Mouse (Mus musculus) myocyte (in vitro differentiated cells): ENCODE data around the gene Dyrk4. TPM values are rescaled to one million over a fixed set of nuclear protein-coding genes. Genes with fewer than 3 reads are reported as not detected.

Experiments used
- H3K27me3 ChIP-seq: one replicate; pipeline ENCODE4 v1.6.1; 2011; ENCODE audit not compliant: control insufficient read depth, insufficient read depth, insufficient read length
- H3K36me3 ChIP-seq: one replicate; pipeline ENCODE4 v1.6.1; 2011; ENCODE audit not compliant: control insufficient read depth, insufficient read depth
- H3K4me2 ChIP-seq: one replicate; pipeline ENCODE4 v1.6.1; 2011; ENCODE audit warnings: low read depth, control low read depth
- H3K4me3 ChIP-seq: one replicate; pipeline ENCODE4 v1.5.1; 2011; ENCODE audit warnings: mild to moderate bottlenecking, control low read depth, moderate library complexity
- H3K79me2 ChIP-seq: one replicate; pipeline ENCODE4 v1.6.1; 2011; ENCODE audit not compliant: control insufficient read depth, insufficient read depth
- H3ac ChIP-seq: one replicate; pipeline ENCODE4 v1.6.1; 2011; ENCODE audit not compliant: control insufficient read depth, insufficient read length
- CEBPB ChIP-seq: IDR thresholded peaks from 2 replicates; pipeline ENCODE4 v1.6.1; 2011; ENCODE audit warnings: mild to moderate bottlenecking, moderate library complexity; ENCODE audit not compliant: poor library complexity, insufficient read depth, severe bottlenecking
- E2F4 ChIP-seq: IDR thresholded peaks from one replicate; pipeline ENCODE4 v1.6.1; 2011; ENCODE audit warnings: mild to moderate bottlenecking, control low read depth, moderate library complexity; ENCODE audit not compliant: insufficient read depth
- MAX ChIP-seq: IDR thresholded peaks from one replicate; pipeline ENCODE4 v1.6.1; 2011; ENCODE audit warnings: low read depth, mild to moderate bottlenecking, control low read depth
- MYOD1 ChIP-seq, 3 experiments: IDR thresholded peaks; one replicate each; pipeline ENCODE4 v1.6.1; 2011; ENCODE audit warnings: control low read depth in 2 of 3, low read depth in 2 of 3, mild to moderate bottlenecking in 2 of 3, moderate library complexity in 1 of 3; ENCODE audit not compliant: insufficient read length in 2 of 3, control insufficient read depth in 1 of 3
- MYOG ChIP-seq, 3 experiments: IDR thresholded peaks; one replicate each; pipeline ENCODE4 v1.6.1; 2011; ENCODE audit warnings: control low read depth in 2 of 3, low read depth in 2 of 3, mild to moderate bottlenecking in 2 of 3; ENCODE audit not compliant: insufficient read length in 2 of 3, control insufficient read depth in 1 of 3, insufficient read depth in 1 of 3
- POLR2A ChIP-seq: IDR thresholded peaks from one replicate; pipeline ENCODE4 v1.6.1; 2011; ENCODE audit warnings: low read depth, mild to moderate bottlenecking, control low read depth, moderate library complexity; ENCODE audit not compliant: insufficient read length
- POLR2AphosphoS2 ChIP-seq: IDR thresholded peaks from one replicate; pipeline ENCODE4 v1.6.1; 2011; ENCODE audit warnings: low read depth, control low read depth; ENCODE audit not compliant: insufficient read length
- REST ChIP-seq: IDR thresholded peaks from one replicate; pipeline ENCODE4 v1.6.1; 2011; ENCODE audit warnings: mild to moderate bottlenecking, control low read depth, moderate library complexity; ENCODE audit not compliant: insufficient read depth, insufficient read length
- SRF ChIP-seq: IDR thresholded peaks from one replicate; pipeline ENCODE4 v1.6.1; 2011; ENCODE audit warnings: low read depth; ENCODE audit not compliant: control insufficient read depth, insufficient read length
- TCF12 ChIP-seq: IDR thresholded peaks from one replicate; pipeline ENCODE4 v1.6.1; 2011; ENCODE audit warnings: mild to moderate bottlenecking, control low read depth; ENCODE audit not compliant: poor library complexity, insufficient read depth, severe bottlenecking
- TCF3 ChIP-seq: IDR thresholded peaks from one replicate; pipeline ENCODE4 v1.6.1; 2011; ENCODE audit warnings: low read depth, control low read depth; ENCODE audit not compliant: insufficient read length
- USF1 ChIP-seq: IDR thresholded peaks from one replicate; pipeline ENCODE4 v1.6.1; 2011; ENCODE audit warnings: low read depth, mild to moderate bottlenecking, control low read depth, moderate library complexity
- polyA plus RNA-seq: library from polyadenylated mRNA; unstranded; fragments of >200 nt; fragmentation: generic; extraction: Trizol; gene quantifications from one replicate; pipeline ENCODE4 v1.2.1, GENCODE M21; 2012; ENCODE audit warnings: missing spikeins

Dyrk4 gene
- polyA plus RNA-seq, result 10.7 TPM

- Histone ChIP-seq H3K79me2 (no peaks in the 10 kb centered on the region), H3ac (no peak within 1 kb of the TSS), H3K27me3 (no peaks in the 10 kb centered on the region), H3K4me3 (no peak within 1 kb of the TSS), H3K36me3 (no peaks in the 10 kb centered on the region), H3K4me2 (no peak within 1 kb of the TSS)
- TF ChIP-seq CEBPB, result no peak
- TF ChIP-seq TCF3, result no peak
- no peak for TF ChIP-seq MYOD1 (IDR thresholded peaks at IDR 0.05; ENCODE audit: control insufficient read depth in 1 of 3, insufficient read length in 2 of 3, low read depth in 2 of 3)
- TF ChIP-seq POLR2AphosphoS2, result no peak
- TF ChIP-seq E2F4, result no peak
- TF ChIP-seq REST, result no peak
- TF ChIP-seq MYOG (IDR thresholded peaks at IDR 0.05; ENCODE audit: control insufficient read depth in 1 of 3, insufficient read depth in 1 of 3, insufficient read length in 2 of 3, low read depth in 2 of 3), result no peak
- no peak for TF ChIP-seq TCF12
- no peak for TF ChIP-seq SRF
- no peak for TF ChIP-seq POLR2A
- no peak for TF ChIP-seq MAX
- no peak for TF ChIP-seq USF1
These were observed at the start of gene Dyrk4 for GRCm38 (mm10) chr6:126921111-126921881. Gene Dyrk4 (minus strand): TSS chr6:126921839.

- H3ac ChIP-seq, result no peak overlapping the region
- H3K79me2 ChIP-seq, result no peaks in the 10 kb centered on the region
- TF ChIP-seq CEBPB (no peak), MAX (no peak), POLR2A (no peak), TCF3 (no peak)
- no peak overlapping the region for H3K4me2 ChIP-seq
- H3K36me3 ChIP-seq, result peaks cover 19% of the 10 kb centered on the region
- H3K27me3 ChIP-seq, result no peaks in the 10 kb centered on the region
- H3K4me3 ChIP-seq, result no peak overlapping the region
These were observed 44.8 kb upstream of the Dyrk4 start for GRCm38 (mm10) chr6:126966241-126967026.

GRCm38 (mm10) chr6:126963426-126963825 is 41.8 kb upstream of the Dyrk4 start:
- no peak overlapping the region for H3ac ChIP-seq
- H3K4me2 ChIP-seq, result no peak overlapping the region
- H3K36me3 ChIP-seq, result peaks cover 12% of the 10 kb centered on the region
- H3K79me2 ChIP-seq, result no peaks in the 10 kb centered on the region
- H3K4me3 ChIP-seq, result no peak overlapping the region
- no peak for TF ChIP-seq CEBPB
- no peak for TF ChIP-seq POLR2AphosphoS2
- TF ChIP-seq SRF, result no peak
- no peak for TF ChIP-seq TCF12
- no peak for TF ChIP-seq USF1
- TF ChIP-seq REST, result no peak
- no peak for TF ChIP-seq MYOG (IDR thresholded peaks at IDR 0.05; ENCODE audit: control insufficient read depth in 1 of 3, insufficient read depth in 1 of 3, insufficient read length in 2 of 3, low read depth in 2 of 3)
- no peak for TF ChIP-seq TCF3
- TF ChIP-seq E2F4, result no peak
- no peak for TF ChIP-seq POLR2A
- TF ChIP-seq MYOD1 (IDR thresholded peaks at IDR 0.05; ENCODE audit: control insufficient read depth in 1 of 3, insufficient read length in 2 of 3, low read depth in 2 of 3), result no peak
- TF ChIP-seq MAX, result no peak
- no peaks in the 10 kb centered on the region for H3K27me3 ChIP-seq

GRCm38 (mm10) chr6:126962709-126963108 is 41.1 kb upstream of the Dyrk4 start:
- Histone ChIP-seq H3K36me3 (peaks cover 14% of the 10 kb centered on the region), H3K4me2 (no peak overlapping the region), H3ac (no peak overlapping the region), H3K27me3 (no peaks in the 10 kb centered on the region), H3K4me3 (no peak overlapping the region), H3K79me2 (no peaks in the 10 kb centered on the region)
- TF ChIP-seq MYOD1 (IDR thresholded peaks at IDR 0.05; ENCODE audit: control insufficient read depth in 1 of 3, insufficient read length in 2 of 3, low read depth in 2 of 3), result no peak
- no peak for TF ChIP-seq CEBPB
- no peak for TF ChIP-seq REST
- no peak for TF ChIP-seq POLR2AphosphoS2
- no peak for TF ChIP-seq TCF12
- no peak for TF ChIP-seq POLR2A
- TF ChIP-seq TCF3, result no peak
- TF ChIP-seq MAX, result no peak
- no peak for TF ChIP-seq E2F4
- no peak for TF ChIP-seq USF1
- TF ChIP-seq SRF, result no peak
